Mouse (Mus musculus): ENCODE results near the gene Cyp2w1. TPM values are rescaled to one million over a fixed set of nuclear protein-coding genes. Genes with fewer than 3 reads are reported as not detected.

Cyp2w1 gene
- total RNA-seq, 2 experiments from 2014 or later, result not detected

DNA sequence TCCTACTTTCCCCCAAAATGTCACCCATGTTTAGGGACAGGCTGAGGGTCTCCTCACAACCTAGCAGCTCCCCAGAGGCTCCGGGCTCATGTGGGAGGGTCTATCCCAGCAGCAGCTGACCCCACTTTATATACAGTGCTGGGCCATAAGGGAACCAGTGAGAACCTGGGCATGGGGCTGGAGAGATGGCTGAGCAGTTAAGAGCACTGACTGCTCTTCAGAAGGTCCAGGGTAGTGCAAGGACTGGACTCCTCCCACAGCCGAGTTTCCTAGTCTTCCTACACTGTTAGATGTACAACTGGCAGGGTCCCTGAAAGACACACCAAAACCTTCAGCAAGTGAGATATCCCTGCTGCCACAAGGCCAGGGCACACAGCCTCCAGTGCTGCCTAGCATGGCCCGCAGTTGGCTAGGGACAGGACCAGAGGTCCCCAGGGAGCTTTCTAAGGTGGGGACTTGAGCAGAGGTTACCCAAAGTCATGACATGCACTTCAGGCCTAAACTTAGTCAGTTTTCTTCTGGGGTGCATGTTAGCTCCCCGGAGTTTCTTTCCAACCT is 45.0 kb downstream of the Cyp2w1 start:
- intact Hi-C loops (cut with DNase I), result no loop called here
- no peak for DNase-seq

DNA sequence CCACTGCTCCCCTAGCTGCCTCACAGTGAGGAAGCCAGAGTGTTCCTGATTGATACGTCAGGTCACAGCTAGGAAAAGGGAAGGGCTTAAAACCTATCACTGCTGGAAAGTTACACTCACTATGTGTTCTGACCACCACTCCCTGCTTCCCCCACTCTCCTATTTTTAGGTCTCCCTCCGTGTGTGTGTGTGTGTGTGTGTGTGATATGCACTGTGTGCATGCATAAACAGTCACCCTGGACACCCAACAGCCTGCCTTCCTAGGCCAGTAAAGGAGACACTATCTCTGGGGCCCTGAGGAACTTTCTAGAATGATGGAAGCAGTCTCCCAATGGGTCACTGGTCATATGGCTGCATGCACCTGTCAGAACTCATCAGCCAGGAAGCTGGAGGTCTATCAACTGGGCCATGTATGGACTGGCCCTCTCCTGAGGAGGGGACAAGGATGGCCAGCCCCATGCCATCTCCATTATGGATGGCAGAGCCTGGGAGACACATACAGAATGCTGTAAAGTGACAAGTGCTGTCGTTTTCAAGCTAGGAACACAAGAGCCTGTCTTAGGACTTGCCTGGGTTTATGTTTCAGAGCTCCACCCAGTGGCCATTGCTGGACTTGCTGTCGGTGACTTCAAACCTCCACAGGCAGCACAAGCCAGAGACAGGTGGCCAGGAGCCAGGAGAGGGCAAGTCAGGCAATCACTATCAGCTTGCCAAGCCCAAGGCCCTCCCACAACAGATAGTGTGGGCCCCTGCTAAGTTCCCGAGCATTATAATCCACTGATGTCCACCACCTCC is 45.7 kb downstream of the Cyp2w1 start:
- DNase-seq, result peak; percentile 94 to 97
- intact Hi-C loops (cut with DNase I), result loop anchor here (1.0 kb wide), 1 partner anchor 34 kb away; no protein-coding TSS in a partner anchor

DNA sequence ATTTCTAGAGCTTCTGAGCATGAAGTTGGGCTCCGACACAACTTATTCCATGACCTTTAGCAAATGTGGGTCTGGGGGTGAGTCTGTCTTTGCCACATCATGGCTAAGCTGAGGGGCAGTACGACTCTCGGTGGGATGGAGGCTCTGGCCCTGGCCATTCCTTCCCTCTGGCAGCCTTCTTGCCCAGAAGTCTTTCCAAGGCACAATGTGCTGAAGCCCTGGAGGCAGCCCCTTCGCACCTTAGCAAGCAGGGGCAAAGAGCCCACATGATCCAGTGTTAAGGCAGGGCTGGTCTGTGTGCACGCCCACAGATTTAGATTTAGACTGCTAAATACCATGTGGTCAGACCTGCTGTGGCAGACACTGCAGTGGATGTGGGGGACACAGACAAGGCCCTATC is 46.4 kb downstream of the Cyp2w1 start:
- intact Hi-C loops (cut with DNase I), result loop anchor here (1.0 kb wide), 1 partner anchor 34 kb away; no protein-coding TSS in a partner anchor
- no peak for DNase-seq

DNA sequence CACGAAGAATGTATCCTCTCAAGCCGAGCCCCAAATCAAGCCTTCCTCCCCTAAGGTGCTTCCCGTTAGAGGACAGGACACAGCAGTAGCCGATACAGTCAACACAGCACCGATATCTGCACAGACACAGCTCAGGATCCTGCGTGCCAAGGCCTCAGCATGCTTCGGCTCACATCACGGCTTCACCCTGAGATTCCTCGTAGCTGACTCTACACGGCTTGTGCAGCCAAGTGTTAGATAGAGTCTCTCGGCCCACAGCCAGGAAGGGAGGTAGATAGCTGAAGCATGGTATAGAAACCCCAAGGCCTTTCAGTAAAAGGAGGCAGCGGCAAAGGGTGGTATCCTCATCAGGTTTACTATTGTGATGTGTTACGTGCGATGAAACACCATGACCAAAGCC is 47.6 kb downstream of the Cyp2w1 start:
- intact Hi-C loops (cut with DNase I), result no loop called here
- DNase-seq, result no peak

DNA sequence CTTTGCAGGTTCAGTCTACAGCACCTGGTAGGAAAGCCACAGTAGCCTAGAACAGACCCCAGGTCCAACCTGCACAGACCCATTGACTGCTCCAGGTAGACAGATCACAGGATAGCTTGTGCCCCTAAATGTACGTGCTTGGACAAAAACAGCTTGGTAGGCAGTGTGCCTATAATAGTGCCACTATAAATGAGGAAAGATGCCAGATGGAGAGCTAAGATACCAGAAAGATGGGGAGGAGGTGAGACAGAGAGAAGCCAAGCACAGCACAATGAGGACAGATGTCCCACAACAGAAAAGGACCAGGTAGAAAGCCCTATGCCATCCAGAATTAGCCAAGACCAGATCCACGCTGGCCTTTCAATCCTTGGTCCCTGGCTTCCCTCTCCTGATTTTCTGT is 49.7 kb downstream of the Cyp2w1 start:
- DNase-seq, result no peak
- intact Hi-C loops (cut with DNase I), result no loop called here

DNA sequence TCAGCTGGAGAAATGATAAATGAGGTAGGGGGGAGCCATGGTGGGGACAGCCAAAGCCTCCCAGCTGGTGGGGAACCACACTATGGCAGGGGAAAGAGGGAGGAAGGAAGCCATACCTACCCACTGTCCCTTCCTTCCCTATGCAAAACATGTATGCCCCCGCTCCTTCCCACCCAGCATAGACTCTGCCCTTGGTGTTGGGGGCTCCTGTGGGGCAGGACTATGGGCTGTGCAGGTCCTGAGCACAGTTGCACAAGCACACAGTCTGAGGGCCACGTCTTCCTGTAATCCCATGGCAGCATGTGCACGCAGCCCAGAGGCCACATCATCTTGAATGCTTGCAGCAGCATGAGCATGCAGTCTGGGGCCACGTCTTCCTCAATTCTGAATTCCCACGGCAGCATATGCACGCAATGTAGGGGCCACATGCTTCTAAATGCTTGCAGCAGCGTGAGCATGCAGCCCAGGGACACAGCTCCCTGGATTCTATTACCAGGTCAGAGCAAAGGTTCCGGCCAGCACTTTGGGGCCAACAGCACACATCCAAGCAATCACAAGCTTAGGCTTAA is 51.4 kb downstream of the Cyp2w1 start:
- intact Hi-C loops (cut with DNase I), result no loop called here
- no peak for DNase-seq

DNA sequence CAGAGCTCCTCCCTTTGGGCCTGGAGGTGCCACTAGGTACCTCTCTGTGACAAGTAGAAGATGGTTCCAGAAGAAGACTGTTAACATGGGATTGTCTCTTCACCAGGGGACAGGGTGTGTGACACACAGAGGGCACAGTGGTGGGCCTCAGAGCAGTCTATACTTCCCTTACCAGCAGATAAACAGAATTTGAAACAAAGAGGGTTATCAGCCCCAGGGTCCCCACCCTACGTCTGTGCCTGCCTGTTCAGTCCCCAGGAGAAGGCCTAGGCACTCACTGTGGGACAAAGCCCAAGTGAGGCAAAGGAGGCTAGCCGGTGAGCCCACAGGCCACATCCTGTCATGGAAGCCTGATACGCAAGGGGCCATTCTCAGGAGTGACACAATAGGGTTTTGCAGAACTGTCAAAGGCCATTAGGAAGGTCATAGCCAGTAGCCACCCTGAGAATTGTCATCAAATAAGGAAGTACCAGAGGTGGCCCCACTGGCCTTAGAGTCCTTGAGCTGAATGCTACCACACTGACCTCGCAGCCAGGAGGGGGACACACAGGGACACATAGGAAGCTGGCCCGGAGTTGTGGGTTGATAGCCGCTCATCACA is 52.5 kb downstream of the Cyp2w1 start, which contains the start of gene C130050O18Rik:
Gene C130050O18Rik (plus strand): TSS at position 480 of the 601 bp plus-strand sequence.
- DNase-seq, result no peak
- intact Hi-C loops (cut with DNase I), result no loop called here

DNA sequence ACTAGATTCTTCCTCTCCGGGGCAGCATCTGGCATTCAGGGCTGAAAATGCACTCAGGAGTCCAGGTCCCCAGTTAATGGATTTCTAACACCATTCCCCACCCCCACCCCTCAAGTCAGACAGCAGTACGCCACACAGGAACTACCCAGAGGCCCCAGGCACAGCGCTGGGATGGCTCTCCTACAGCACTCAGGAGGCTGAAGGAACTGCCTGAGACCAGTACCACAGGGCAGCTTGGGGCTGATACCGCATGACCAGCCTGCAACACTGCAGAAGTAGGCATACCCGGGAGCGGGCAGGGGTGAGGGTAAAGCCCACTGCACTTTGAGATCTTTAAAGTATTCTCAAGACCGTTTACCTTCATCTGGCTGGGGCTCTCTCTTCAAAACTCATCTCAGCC is 53.1 kb downstream of the Cyp2w1 start:
- DNase-seq, result no peak
- intact Hi-C loops (cut with DNase I), result no loop called here

DNA sequence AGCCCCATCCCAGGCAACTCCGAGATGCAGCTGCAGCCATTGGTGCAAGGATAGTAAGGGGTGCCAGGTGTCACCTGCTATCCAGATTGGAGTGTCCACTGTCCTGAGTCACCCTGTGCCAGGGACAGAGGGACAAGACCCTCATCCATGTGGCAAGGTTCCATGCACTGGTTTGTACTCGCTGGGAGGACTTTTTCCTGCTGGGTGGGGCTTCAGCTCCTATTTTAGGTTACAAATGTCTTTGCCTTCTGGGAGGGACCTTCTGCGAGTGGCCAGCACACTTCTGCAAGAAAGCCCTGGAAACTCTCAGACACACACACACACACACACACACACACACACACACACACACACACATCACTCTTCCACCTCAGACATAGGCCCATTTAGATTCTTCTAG is 53.5 kb downstream of the Cyp2w1 start:
- no peak for DNase-seq
- intact Hi-C loops (cut with DNase I), result no loop called here

Small RNAs within 50 kb of the gene (microRNA-seq; reads per million reads assigned to microRNA genes)
- 492 to 500 reads per million in 2 experiments for gene Mir339

Other genes starting within 250 kb of the Cyp2w1 start
- 1 to 10 TPM; 1.5 to 2.1 TPM for gene Prkar1b, start 202.6 kb upstream of the Cyp2w1 start, total RNA-seq (2021)
- 10 to 100 TPM; 14.7 to 16.8 TPM for gene Dnaaf5, start 202.4 kb upstream of the Cyp2w1 start, total RNA-seq (2021)
- gene Sun1, start 152.0 kb upstream of the Cyp2w1 start, total RNA-seq (2021), result 10 to 100 TPM; 44.7 to 49.5 TPM
- 10 to 100 TPM; 42.6 to 48.1 TPM for gene Get4, start 100.3 kb upstream of the Cyp2w1 start, total RNA-seq (2021)
- gene Adap1, start 27.0 kb upstream of the Cyp2w1 start, total RNA-seq (2021), result 1 to 10 TPM; 1.5 to 1.6 TPM
- 10 to 100 TPM; 78.6 to 85.9 TPM for gene Cox19, start 1.2 kb upstream of the Cyp2w1 start, total RNA-seq (2021)
- gene Gpr146, start 25.1 kb downstream of the Cyp2w1 start, total RNA-seq (2021), result 10 to 100 TPM; 41.8 to 46.5 TPM
- gene C130050O18Rik, start 52.7 kb downstream of the Cyp2w1 start, total RNA-seq (2021), result under 1 TPM; 0.74 to 0.80 TPM
- gene Gper1, start 70.5 kb downstream of the Cyp2w1 start, total RNA-seq (2021), result 1 to 10 TPM; 2.7 TPM
- 1 to 10 TPM; 4.7 to 5.3 TPM for gene 3110082I17Rik, start 107.9 kb downstream of the Cyp2w1 start, total RNA-seq (2021)
- 10 to 100 TPM; 16.4 to 16.5 TPM for gene Zfand2a, start 131.9 kb downstream of the Cyp2w1 start, total RNA-seq (2021)
- not detected for gene Uncx, start 190.9 kb downstream of the Cyp2w1 start, total RNA-seq (2021)

Measured in heart, postnatal 14 days (tissue).